Mouse (Mus musculus) limb, embryonic 12.5 days (tissue): ENCODE measurements around the gene Tmem9b. TPM values are rescaled to one million over a fixed set of nuclear protein-coding genes. Genes with fewer than 3 reads are reported as not detected.
A peak's percentile ranks its signal among the peaks of the same experiment; 100 is the strongest.

Experiments
- ATAC-seq: fragments of 200-750 bp; cut with Nextera tagmentation; 2 replicates; pipeline ENCODE4 v1.8.0; 2017; ENCODE audit warnings: low read depth, moderate TSS enrichment; ENCODE audit not compliant: insufficient number of reproducible peaks, insufficient read depth, low FRiP score, low TSS enrichment
- H3K27ac ChIP-seq: fragments of 300-500 bp; sonication (generic); 2 replicates; pipeline ENCODE4 v1.5.1; 2016; ENCODE audit warnings: mild to moderate bottlenecking, moderate library complexity
- H3K27me3 ChIP-seq: fragments of 300-500 bp; sonication (generic); 2 replicates; pipeline ENCODE4 v1.6.1; 2016; ENCODE audit warnings: mild to moderate bottlenecking, moderate library complexity
- H3K36me3 ChIP-seq: fragments of 300-500 bp; sonication (generic); 2 replicates; pipeline ENCODE4 v1.6.1; 2016; ENCODE audit warnings: mild to moderate bottlenecking, moderate library complexity
- H3K4me1 ChIP-seq: fragments of 300-500 bp; sonication (generic); replicated peaks from 2 replicates; pipeline ENCODE4 v1.6.1; 2016
- H3K4me2 ChIP-seq: fragments of 300-500 bp; sonication (generic); 2 replicates; pipeline ENCODE4 v1.6.1; 2016; ENCODE audit warnings: mild to moderate bottlenecking, moderate library complexity
- H3K4me3 ChIP-seq: fragments of 300-500 bp; sonication (generic); replicated peaks from 2 replicates; pipeline ENCODE4 v1.5.1; 2016; ENCODE audit warnings: mild to moderate bottlenecking
- H3K9ac ChIP-seq: fragments of 300-500 bp; sonication (generic); replicated peaks from 2 replicates; pipeline ENCODE4 v1.6.1; 2016; ENCODE audit warnings: mild to moderate bottlenecking, moderate library complexity
- H3K9me3 ChIP-seq: fragments of 300-500 bp; sonication (generic); 2 replicates; pipeline ENCODE4 v1.6.1; 2016; ENCODE audit warnings: mild to moderate bottlenecking, moderate library complexity
- WGBS: fragments of 180-500 bp; shearing (Covaris S2); methylation state at CpG from one replicate; pipeline ENCODE4 v1.1.7; 2016; 5-methylcytosine and 5-hydroxymethylcytosine counted together
- polyA plus RNA-seq: library from polyadenylated mRNA; unstranded; fragments of >200 nt; fragmentation: Nextera tagmentation; extraction: Ambion mirVana; gene quantifications from 2 replicates; pipeline ENCODE4 v1.2.1, GENCODE M21; 2016

Tmem9b gene
- polyA plus RNA-seq, 1 experiment from 2014 or later, result 25.8 TPM

DNA sequence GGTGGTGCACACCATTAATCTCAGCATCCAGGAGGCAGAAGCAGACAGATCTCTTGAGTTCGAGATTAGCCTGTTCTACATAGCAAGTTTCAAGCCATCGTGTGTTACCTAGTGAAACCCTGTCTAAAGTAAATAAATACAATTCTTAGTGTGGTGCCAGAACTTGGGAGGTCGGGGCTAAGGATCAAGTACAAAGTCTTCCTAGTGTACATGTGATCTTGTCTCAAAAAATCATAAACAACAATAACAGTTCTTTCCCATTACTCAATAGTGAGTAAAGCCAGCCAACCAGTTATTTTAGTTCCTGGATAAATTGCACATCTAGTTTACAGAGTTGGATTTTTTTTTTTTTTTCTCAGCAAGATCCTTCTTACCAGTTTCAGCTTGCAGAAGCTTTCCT is 48.2 kb downstream of the Tmem9b start:
- Histone ChIP-seq H3K27ac (no peak overlapping the region), H3K4me1 (peaks cover 19% of the 10 kb centered on the region), H3K9ac (no peak overlapping the region), H3K4me2 (peak overlapping the region; percentile 70), H3K36me3 (no peaks in the 10 kb centered on the region; the same call in 1 of the 2 replicates), H3K27me3 (no peaks in the 10 kb centered on the region), H3K4me3 (peak overlapping the region; percentile 64), H3K9me3 (no peaks in the 10 kb centered on the region)
- ATAC-seq, result no peak
- WGBS, result 78% methylated on average over 3 of the region's 3 CpGs

DNA sequence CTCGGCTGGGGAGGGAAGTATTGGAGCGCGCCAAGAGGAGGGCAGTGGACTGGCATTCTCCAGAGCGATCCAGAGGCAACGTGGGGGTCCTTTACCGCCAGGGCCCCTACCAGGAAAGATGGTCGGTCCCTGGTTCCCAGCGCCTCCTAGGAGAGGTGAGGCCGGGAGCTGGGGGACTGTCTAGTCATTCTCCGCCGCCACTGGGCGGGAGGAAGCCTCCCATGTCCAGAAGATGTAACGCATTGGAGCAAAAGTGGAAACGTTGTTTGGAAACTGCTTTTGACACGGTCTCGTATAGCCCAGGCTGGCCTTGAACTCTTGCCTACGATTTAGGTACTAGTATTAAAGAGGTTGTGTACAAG is 48.7 kb downstream of the Tmem9b start:
- peak overlapping the region; percentile 80 for H3K27ac ChIP-seq
- H3K27me3 ChIP-seq, result no peaks in the 10 kb centered on the region
- no peak for ATAC-seq
- peaks cover 18% of the 10 kb centered on the region for H3K4me1 ChIP-seq
- H3K36me3 ChIP-seq, result no peaks in the 10 kb centered on the region; the same call in 1 of the 2 replicates
- no peaks in the 10 kb centered on the region for H3K9me3 ChIP-seq
- H3K4me2 ChIP-seq, result peak overlapping the region; percentile 70
- H3K4me3 ChIP-seq, result peak overlapping the region; percentile 64
- WGBS, result 3% methylated on average over 17 of the region's 17 CpGs
- H3K9ac ChIP-seq, result peak overlapping the region; percentile 75

DNA sequence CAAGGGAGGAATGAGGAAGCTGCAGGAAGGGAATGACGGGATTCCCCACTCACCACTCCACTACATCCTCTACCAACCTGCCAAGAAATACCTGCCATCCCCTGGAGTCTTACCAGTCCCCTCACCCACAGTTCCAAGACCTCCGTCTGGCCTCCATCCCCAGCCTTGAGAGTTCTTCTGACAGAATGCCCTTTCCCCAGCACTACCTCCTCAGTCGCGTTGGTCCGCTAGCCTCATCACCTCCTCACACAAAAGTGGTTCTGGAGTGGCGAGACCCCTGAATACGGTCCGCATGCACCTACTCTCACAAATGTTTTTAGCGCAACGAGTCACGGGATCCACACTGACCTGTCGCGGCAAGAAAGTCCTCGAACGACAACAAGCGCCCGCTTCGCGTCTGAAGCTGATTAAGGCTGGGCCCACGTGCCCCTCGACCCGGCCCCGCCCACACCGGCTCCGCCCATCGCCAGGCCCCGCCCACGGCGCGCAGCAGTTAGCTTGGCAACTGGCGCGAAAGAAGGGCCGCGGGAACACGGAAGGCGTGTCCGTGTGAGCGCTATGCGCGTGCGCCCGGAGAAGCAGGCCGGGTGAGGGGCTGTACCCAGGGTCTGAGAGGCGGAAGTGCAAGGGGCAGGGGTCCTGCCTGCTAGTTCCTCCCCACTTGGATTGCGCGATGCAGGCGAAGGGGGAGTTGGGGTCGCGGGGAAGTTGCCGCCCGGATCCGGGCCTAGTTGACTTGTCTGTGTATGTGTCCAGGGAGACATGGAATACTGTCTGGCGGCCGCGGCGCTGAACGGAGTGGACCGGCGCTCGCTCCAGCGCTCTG is 49.3 kb downstream of the Tmem9b start, which contains the start of the genes St5 and Akip1:
Gene St5, minus strand, starts transcription at position 416 of the 826 bp plus-strand sequence.
Gene Akip1, plus strand, starts transcription at position 501 of the 826 bp plus-strand sequence.
- under 1% methylated on average over 61 of the region's 61 CpGs for WGBS
- Histone ChIP-seq H3K4me1 (peaks cover 12% of the 10 kb centered on the region), H3K27ac (peak within 1 kb of the TSS; percentile 80), H3K27me3 (no peaks in the 10 kb centered on the region), H3K36me3 (no peaks in the 10 kb centered on the region; the same call in 1 of the 2 replicates), H3K9ac (peak within 1 kb of the TSS; percentile 75), H3K9me3 (no peaks in the 10 kb centered on the region), H3K4me2 (peak within 1 kb of the TSS; percentile 70), H3K4me3 (peak within 1 kb of the TSS; percentile 64)
- ATAC-seq, result peak; percentile 96

DNA sequence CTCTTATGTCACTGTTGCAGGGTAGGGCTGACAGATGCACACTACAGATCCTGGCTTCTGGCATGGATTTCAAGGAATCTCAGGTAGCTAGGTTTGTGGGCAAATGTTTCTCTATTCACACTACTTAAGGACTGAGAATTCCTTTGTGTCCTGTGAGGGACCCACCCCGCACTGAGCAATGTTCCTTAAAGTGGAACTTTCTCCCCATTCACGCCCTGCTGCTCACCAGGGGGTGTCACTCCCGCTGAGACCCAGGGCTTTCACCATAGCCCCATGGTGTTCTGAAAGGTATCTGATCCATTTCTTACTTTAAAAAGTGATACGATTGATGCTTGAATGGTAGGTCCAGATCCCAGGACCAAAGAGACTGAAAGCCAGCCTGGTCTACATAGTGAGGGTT is 50.0 kb downstream of the Tmem9b start:
- H3K4me1 ChIP-seq, result peaks cover 10% of the 10 kb centered on the region; the same call in 1 of the 2 replicates
- H3K9ac ChIP-seq, result no peak overlapping the region
- H3K27me3 ChIP-seq, result no peaks in the 10 kb centered on the region
- peak overlapping the region; percentile 64; the same call in 1 of the 2 replicates for H3K4me3 ChIP-seq
- 37% methylated on average over 4 of the region's 4 CpGs for WGBS
- H3K4me2 ChIP-seq, result peak overlapping the region; percentile 70
- no peak for ATAC-seq
- no peak overlapping the region for H3K27ac ChIP-seq
- H3K36me3 ChIP-seq, result no peaks in the 10 kb centered on the region
- no peaks in the 10 kb centered on the region for H3K9me3 ChIP-seq

DNA sequence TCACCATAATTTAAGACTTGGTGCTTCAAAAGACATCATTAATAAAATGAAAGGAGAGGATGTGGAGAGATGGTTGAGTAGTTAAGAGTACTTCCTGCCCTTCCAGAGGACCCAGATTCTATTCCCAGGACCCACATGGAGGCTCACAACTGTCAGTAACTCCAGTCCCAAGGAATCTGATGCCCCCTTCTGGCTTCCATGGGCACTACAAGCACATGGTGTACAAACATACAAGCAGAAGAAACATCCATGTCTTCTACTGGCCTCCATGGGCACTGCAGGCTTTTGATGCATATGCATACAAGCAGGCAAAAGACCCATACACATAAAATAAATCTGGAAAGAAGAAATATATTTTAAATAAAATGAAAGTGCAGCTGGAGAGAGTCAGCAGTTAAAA is 52.5 kb downstream of the Tmem9b start:
- H3K4me2 ChIP-seq, result no peak overlapping the region
- no peak overlapping the region for H3K4me3 ChIP-seq
- H3K4me1 ChIP-seq, result peaks cover 10% of the 10 kb centered on the region; the same call in 1 of the 2 replicates
- H3K9ac ChIP-seq, result no peak overlapping the region
- no peaks in the 10 kb centered on the region for H3K36me3 ChIP-seq
- no peak overlapping the region for H3K27ac ChIP-seq
- H3K27me3 ChIP-seq, result no peaks in the 10 kb centered on the region
- no peak for ATAC-seq
- H3K9me3 ChIP-seq, result no peaks in the 10 kb centered on the region

DNA sequence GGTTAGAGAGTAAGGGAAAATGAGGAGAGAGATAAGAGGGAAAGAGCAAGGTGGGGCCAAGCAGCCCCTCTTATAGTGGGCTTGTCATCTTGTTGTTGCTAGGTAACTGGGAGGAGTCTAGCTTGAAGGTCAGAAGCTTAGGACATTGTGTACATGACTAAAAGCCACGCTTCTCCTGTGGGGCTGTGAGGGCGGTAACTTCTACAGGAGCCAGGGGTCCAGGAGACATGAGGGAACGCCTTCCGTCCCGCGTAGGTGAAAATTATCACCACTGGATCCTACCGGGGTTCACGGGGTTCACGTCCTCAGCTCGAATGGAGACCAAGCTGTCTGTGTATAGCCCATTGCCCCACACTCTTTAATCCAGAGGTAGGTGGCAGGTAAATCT is 57.3 kb downstream of the Tmem9b start:
- Histone ChIP-seq H3K36me3 (no peaks in the 10 kb centered on the region), H3K27me3 (no peaks in the 10 kb centered on the region), H3K4me2 (no peak overlapping the region), H3K27ac (no peak overlapping the region), H3K9me3 (no peaks in the 10 kb centered on the region), H3K4me3 (no peak overlapping the region), H3K4me1 (no peaks in the 10 kb centered on the region), H3K9ac (no peak overlapping the region)
- no peak for ATAC-seq
- WGBS, result 92% methylated on average over 10 of the region's 10 CpGs

DNA sequence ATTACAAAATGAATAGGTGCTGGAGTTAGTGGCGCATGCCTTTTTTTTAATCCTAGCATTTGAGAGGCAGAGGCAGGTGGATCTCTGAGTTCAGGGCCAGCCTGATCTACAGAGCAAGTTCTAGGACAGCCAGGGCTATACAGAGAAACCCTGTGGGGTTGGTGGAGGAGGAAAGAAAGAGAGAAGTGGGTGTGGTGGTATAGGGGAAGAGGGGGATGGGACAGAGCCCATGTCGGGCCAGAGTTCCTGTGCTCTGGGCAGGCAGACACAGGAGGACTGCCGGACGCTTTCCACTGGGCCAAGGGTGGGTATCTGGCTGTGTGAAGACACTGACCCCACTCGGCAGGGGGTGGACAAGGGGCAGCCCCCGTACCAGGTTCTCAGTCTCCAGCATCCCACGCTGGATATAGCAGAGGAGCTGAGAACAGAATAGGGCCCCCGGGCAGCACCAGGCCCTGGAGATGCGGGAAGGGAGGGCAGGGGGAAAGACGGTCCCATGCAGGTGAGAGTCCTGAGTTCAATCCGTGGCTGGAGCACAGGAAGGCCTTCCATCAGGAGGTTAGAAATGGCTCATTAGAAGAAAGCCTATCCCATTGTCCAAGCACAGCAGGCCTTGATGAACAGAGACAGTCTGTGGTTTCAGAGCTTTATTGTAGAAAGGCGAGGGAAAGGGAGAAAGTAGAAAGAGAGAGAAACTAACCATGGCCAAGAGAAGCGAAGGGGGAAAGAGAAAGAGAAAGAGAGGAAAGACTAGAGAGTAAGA is 57.9 kb downstream of the Tmem9b start:
- H3K9me3 ChIP-seq, result no peaks in the 10 kb centered on the region
- H3K4me1 ChIP-seq, result no peaks in the 10 kb centered on the region
- no peaks in the 10 kb centered on the region for H3K36me3 ChIP-seq
- no peak overlapping the region for H3K9ac ChIP-seq
- 82% methylated on average over 13 of the region's 13 CpGs for WGBS
- no peak for ATAC-seq
- H3K27me3 ChIP-seq, result no peaks in the 10 kb centered on the region
- no peak overlapping the region for H3K27ac ChIP-seq
- no peak overlapping the region for H3K4me2 ChIP-seq
- no peak overlapping the region for H3K4me3 ChIP-seq

DNA sequence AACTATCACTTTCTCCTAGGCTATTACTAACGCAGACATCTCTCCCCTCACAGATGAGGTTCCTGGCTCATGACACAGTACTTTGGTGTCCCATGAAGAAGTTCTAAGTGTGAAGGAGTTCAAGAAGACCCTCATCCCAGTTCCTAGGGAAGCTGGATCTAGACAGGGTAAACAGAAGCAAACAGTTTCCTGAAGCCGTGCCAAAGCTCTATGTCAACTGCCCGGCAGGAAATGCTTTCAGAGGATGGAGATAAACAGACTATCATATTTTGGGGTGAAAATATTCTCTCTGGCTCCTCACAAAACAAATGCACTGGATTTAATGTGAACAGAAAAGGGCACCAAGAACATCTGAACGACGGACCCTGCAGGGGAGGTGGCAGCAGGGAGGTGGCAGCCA is 61.7 kb downstream of the Tmem9b start:
- H3K36me3 ChIP-seq, result no peaks in the 10 kb centered on the region
- no peak overlapping the region for H3K27ac ChIP-seq
- H3K27me3 ChIP-seq, result no peaks in the 10 kb centered on the region
- 90% methylated on average over 5 of the region's 5 CpGs for WGBS
- H3K4me1 ChIP-seq, result no peaks in the 10 kb centered on the region
- no peak overlapping the region for H3K4me2 ChIP-seq
- H3K4me3 ChIP-seq, result no peak overlapping the region
- H3K9ac ChIP-seq, result no peak overlapping the region
- no peaks in the 10 kb centered on the region for H3K9me3 ChIP-seq
- ATAC-seq, result no peak

DNA sequence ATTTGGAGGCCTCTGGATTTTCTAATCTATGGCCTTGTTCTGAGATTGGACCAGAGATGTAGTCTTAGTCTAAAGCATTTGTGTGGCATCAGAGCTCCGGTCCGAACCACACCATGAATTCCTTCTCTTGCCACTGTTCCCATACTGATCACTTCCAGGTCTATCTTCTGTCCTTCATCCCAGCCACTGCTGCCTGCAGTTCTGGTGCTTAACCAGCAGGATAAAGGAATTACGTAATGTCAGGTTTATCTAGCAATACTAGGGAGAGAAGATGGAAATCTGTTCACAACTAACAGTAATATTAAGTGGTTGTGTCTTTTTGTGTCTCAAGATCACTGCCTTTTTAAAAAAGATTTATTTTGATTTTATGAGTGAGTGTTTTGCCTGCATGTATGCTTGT is 62.6 kb downstream of the Tmem9b start:
- Histone ChIP-seq H3K4me3 (no peak overlapping the region), H3K27ac (no peak overlapping the region), H3K36me3 (no peaks in the 10 kb centered on the region), H3K27me3 (no peaks in the 10 kb centered on the region), H3K9me3 (no peaks in the 10 kb centered on the region), H3K9ac (no peak overlapping the region), H3K4me1 (no peaks in the 10 kb centered on the region), H3K4me2 (no peak overlapping the region)
- 86% methylated on average over 3 of the region's 3 CpGs for WGBS
- no peak for ATAC-seq

DNA sequence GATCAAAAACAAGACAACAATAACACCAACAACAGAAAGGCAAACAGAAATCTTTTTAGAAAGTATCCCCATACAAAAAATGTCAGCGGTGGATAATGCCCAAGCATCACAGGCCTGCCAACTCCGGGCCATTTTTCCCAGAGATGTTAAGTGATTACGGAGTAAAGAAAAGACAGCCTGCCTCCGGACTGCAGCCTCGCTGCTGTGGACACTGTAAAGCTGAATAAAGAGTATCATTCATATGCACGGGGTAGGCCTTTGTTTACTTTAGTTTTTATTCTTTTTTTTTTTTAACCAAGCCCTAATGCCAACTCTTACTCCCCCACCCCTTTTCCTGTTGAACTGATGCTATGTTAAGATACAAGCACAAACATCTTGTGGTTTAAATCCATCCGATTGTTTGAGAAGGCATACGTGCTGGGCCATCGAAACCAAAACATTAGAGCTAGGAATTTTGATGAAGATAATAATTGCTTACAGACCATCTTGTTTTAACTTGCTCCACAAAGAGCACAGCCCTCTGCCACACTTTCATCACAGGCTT is 66.0 kb downstream of the Tmem9b start:
- no peaks in the 10 kb centered on the region for H3K36me3 ChIP-seq
- 52% methylated on average over 9 of the region's 9 CpGs for WGBS
- no peak overlapping the region for H3K27ac ChIP-seq
- H3K9me3 ChIP-seq, result no peaks in the 10 kb centered on the region
- no peak overlapping the region for H3K9ac ChIP-seq
- H3K4me1 ChIP-seq, result no peaks in the 10 kb centered on the region
- H3K4me2 ChIP-seq, result no peak overlapping the region
- no peaks in the 10 kb centered on the region for H3K27me3 ChIP-seq
- ATAC-seq, result no peak
- H3K4me3 ChIP-seq, result no peak overlapping the region
